Mouse (Mus musculus) gastrocnemius, postnatal 36 days (tissue): ENCODE results near the gene Map10. TPM values are rescaled to one million over a fixed set of nuclear protein-coding genes. Genes with fewer than 3 reads are reported as not detected.

Source experiments
- DNase-seq, 2 experiments: peaks; one replicate each; pipeline ENCODE4 v3.0.0; 2022
- intact Hi-C: fragments of 180-260 bp; cut with DNase I; formaldehyde crosslinking; loops from one replicate; pipeline ENCODE4 v1.15.1; 2025
- total RNA-seq, 2 experiments: library from RNA; stranded (reverse); gene quantifications; 2 replicates each; pipeline ENCODE4 v1.2.3; 2021

The Map10 gene
- total RNA-seq, 2 experiments from 2014 or later = 1.9 to 2.3 TPM

DNA sequence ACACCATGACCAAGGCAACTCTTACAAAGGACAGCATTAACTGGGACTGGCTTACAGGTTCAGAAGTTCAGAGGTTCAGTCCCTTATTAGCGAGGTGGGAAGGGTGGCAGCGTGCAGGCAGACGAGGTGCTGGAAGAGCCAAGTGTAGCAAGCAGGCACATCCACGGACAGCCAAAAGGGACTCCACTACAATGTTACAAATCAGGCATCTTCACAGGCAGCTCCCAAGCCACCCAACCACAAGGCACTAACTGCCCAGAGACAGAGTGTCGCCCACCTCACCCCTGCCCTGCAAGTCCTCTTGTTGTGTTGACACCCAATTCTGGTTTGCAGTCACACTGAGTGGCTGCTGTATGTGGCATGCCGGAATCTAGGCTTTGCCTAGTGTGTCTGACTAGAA lies 34.8 kb downstream of the Map10 start:
- intact Hi-C loops = no loop called here
- DNase-seq = no peak

- no peak for DNase-seq
- intact Hi-C loops = no loop called here
These were observed 36.2 kb downstream of the Map10 start for GRCm38 (mm10) chr8:125705816-125706215.

- no peak for DNase-seq
- intact Hi-C loops = no loop called here
These were observed 39.6 kb downstream of the Map10 start for GRCm38 (mm10) chr8:125709171-125709570.

- no peak for DNase-seq
- intact Hi-C loops = no loop called here
These were observed 41.9 kb downstream of the Map10 start for GRCm38 (mm10) chr8:125711514-125711913.

DNA sequence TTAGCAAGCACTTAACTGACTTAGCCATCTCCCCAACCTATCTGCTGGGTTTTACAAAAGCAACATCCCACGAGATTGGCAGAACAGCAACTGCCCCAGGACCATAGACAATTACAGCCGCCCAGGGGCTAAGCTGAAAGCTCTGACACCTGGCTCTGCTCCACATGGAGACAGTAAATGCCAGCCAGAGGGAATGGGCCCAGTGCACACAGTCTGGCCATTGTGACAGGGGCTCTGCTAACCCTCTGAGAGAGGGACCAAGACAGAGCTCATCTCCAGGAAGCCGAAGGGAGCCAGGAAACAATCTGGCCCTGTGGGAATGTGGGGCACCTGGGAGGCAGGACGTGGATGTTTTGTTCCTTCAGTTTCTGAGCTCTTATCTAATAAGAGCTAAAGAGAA lies 46.6 kb downstream of the Map10 start:
- intact Hi-C loops = loop anchor here (5.0 kb wide), 1 partner anchor 139 kb away; no protein-coding TSS in a partner anchor
- DNase-seq = no peak

DNA sequence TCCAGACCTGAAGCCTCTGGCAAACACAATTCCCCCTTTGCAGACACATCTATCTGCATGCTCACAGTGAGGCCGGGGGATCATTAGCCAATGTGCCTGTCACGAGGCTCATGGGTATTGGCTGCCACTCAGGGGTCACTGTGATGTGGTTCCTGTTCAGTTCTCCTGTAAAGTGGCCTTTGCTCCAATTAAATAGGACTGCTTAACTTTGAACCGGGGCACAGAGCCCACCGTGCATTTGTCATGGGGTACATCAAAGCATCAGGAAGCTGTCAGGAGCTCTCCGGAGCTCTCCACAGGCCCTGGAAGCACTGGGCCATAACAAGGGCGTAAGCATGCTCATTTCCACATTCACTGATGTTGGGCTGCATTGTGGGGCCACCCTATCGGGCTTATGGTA lies 47.0 kb downstream of the Map10 start:
- DNase-seq = no peak
- intact Hi-C loops = loop anchor here (5.0 kb wide), 1 partner anchor 139 kb away; no protein-coding TSS in a partner anchor

DNA sequence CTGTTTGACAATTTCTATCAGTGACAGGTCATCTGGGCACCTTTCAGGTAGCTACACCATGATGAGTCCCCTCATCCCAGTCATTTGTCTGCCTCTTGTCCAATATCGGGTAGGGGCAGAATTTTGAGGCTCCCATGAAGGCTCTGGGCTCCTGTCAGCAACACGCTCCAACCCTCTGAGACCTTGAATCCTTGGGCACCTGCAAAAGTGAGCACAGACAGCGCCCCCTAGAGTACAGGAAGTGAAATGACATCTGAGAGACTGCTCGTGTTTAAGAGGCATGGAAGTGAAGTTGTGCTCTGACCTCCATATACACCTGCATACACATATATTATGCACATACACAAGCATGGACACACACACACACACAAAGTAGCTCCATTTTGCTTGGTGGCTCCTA lies 49.3 kb downstream of the Map10 start:
- DNase-seq = no peak
- intact Hi-C loops = loop anchor here (5.0 kb wide), 1 partner anchor 142 kb away; no protein-coding TSS in a partner anchor

DNA sequence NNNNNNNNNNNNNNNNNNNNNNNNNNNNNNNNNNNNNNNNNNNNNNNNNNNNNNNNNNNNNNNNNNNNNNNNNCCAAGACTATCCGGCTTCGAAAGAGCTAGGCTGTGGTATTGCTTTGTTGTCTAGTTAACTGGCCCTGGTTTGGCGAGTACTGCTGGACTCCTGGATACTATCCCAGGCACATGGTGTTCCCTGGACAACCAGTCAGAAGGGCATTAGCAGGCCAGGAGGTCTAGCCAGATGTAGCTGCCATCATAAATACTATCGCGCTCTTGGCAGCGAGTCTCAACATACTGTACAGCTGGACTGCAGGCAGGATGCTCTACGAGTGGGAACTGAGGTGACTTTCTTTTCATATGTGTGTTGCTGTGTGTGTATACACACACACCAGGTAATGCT lies 53.1 kb downstream of the Map10 start:
- peak; percentile 34 to 49 for DNase-seq
- intact Hi-C loops = no loop called here

Other genes with a start within 250 kb of the Map10 start
- 1 to 10 TPM; 4.9 to 5.2 TPM for gene Sipa1l2, start 100.0 kb upstream of the Map10 start, total RNA-seq
- gene Ntpcr, start 60.1 kb downstream of the Map10 start, total RNA-seq = 10 to 100 TPM; 11.4 to 11.6 TPM
- gene Pcnx2, start 228.5 kb downstream of the Map10 start, total RNA-seq = under 1 TPM; 0.49 to 0.56 TPM
- under 1 TPM in 1 of 2 experiments, not detected in 1; 0.05 TPM for gene Map3k21, start 240.6 kb downstream of the Map10 start, total RNA-seq